Mouse (Mus musculus) liver, embryonic 16.5 days (tissue): ENCODE measurements around the gene Prkacb. TPM values are rescaled to one million over a fixed set of nuclear protein-coding genes. Genes with fewer than 3 reads are reported as not detected.

Experiments used
- ATAC-seq: fragments of 200-750 bp; cut with Nextera tagmentation; 2 replicates; pipeline ENCODE4 v1.8.0; 2017; ENCODE audit warnings: low read depth, mild to moderate bottlenecking, moderate number of reproducible peaks, moderate library complexity
- H3K27ac ChIP-seq: fragments of 300-500 bp; sonication (generic); 2 replicates; pipeline ENCODE4 v1.5.1; 2014; ENCODE audit warnings: mild to moderate bottlenecking, low read length
- H3K27me3 ChIP-seq: fragments of 300-500 bp; sonication (generic); 2 replicates; pipeline ENCODE4 v1.6.1; 2014; ENCODE audit warnings: low read depth, low read length, mixed read lengths; ENCODE audit not compliant: control insufficient read depth, insufficient read depth
- H3K36me3 ChIP-seq: fragments of 300-500 bp; sonication (generic); 2 replicates; pipeline ENCODE4 v1.6.1; 2014; ENCODE audit warnings: mild to moderate bottlenecking; ENCODE audit not compliant: control insufficient read depth, insufficient read depth
- H3K4me1 ChIP-seq: fragments of 300-500 bp; sonication (generic); 2 replicates; pipeline ENCODE4 v1.6.1; 2014; ENCODE audit warnings: low read depth, low read length, mixed read lengths; ENCODE audit not compliant: control insufficient read depth
- H3K4me2 ChIP-seq: fragments of 300-500 bp; sonication (generic); 2 replicates; pipeline ENCODE4 v1.6.1; 2014; ENCODE audit warnings: low read depth, low read length, mixed read lengths
- H3K4me3 ChIP-seq: fragments of 300-500 bp; sonication (generic); 2 replicates; pipeline ENCODE4 v1.5.1; 2014; ENCODE audit warnings: low read depth, mild to moderate bottlenecking, low read length
- H3K9ac ChIP-seq: fragments of 300-500 bp; sonication (generic); 2 replicates; pipeline ENCODE4 v1.6.1; 2014; ENCODE audit warnings: low read depth, low read length
- H3K9me3 ChIP-seq: fragments of 300-500 bp; sonication (generic); replicated peaks from 2 replicates; pipeline ENCODE4 v1.6.1; 2016; ENCODE audit warnings: low read length; ENCODE audit not compliant: control insufficient read depth
- WGBS: fragments of 180-500 bp; shearing (Covaris S2); extraction: QIAGEN DNeasy Blood & Tissue Kit; methylation state at CpG from one replicate; pipeline ENCODE4 v1.1.7; 2014; ENCODE audit not compliant: insufficient replicate concordance; 5-methylcytosine and 5-hydroxymethylcytosine counted together
- polyA plus RNA-seq: library from polyadenylated mRNA; unstranded; fragments of >200 nt; fragmentation: Nextera tagmentation; extraction: Ambion mirVana; gene quantifications from 2 replicates; pipeline ENCODE4 v1.2.1, GENCODE M21; 2015

The Prkacb gene
- polyA plus RNA-seq, 1 experiment from 2014 or later = 12.6 TPM

GRCm38 (mm10) chr3:146718251-146718650, 94.5 kb downstream of the Prkacb start:
- H3K4me3 ChIP-seq = no peak overlapping the region
- ATAC-seq = no peak
- no peaks in the 10 kb centered on the region for H3K27me3 ChIP-seq
- no peak overlapping the region for H3K4me2 ChIP-seq
- H3K9me3 ChIP-seq = no peaks in the 10 kb centered on the region
- H3K36me3 ChIP-seq = no peaks in the 10 kb centered on the region
- H3K27ac ChIP-seq = no peak overlapping the region
- 61% methylated on average over 5 of the region's 5 CpGs for WGBS
- no peak overlapping the region for H3K9ac ChIP-seq
- H3K4me1 ChIP-seq = no peaks in the 10 kb centered on the region

DNA sequence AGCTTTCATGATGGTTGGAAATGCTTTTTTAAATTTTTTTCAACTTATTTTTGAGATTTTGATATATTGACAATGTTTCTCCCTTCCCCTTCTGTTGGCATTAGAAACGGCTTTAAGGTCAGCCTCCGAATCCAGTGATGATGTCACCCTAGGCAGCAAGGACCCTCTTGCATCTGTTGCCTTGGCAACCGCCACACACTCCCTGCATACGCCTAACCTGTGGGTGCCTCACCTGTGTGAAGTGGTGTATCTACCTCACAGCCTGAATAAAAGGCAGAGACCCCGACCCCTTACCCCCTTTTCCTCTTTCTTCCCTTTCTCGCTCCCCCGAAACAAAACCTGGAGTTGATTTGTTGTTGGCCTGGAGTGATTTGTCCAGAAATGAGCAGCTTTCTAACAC, 100.5 kb downstream of the Prkacb start:
- no peaks in the 10 kb centered on the region for H3K4me1 ChIP-seq
- no peak overlapping the region for H3K4me3 ChIP-seq
- 61% methylated on average over 7 of the region's 7 CpGs for WGBS
- H3K27ac ChIP-seq = no peak overlapping the region
- H3K36me3 ChIP-seq = no peaks in the 10 kb centered on the region
- H3K9me3 ChIP-seq = no peaks in the 10 kb centered on the region
- H3K9ac ChIP-seq = no peak overlapping the region
- H3K27me3 ChIP-seq = no peaks in the 10 kb centered on the region
- no peak for ATAC-seq
- H3K4me2 ChIP-seq = no peak overlapping the region

DNA sequence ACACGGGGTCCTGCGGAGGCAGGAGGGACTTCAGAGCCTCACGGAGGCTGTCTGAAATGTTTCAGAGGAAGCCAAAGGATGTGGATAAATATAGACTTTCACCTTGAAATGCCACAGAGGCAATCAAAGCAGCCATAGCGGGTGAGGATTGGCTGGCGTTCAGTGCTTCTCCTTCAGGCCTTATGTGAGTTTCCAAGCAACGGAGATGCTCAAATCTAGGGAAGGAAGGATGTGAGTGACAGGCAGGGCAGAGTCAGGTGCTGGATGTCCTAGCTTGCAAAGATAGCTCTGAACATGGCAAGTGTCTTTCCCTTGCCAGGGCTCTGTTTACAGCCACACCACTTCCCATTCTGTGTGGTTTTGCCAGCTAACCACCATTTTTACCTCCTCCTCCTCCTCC, 101.2 kb downstream of the Prkacb start:
- Histone ChIP-seq H3K27me3 (no peaks in the 10 kb centered on the region), H3K36me3 (no peaks in the 10 kb centered on the region), H3K27ac (no peak overlapping the region), H3K4me2 (no peak overlapping the region), H3K9ac (no peak overlapping the region), H3K4me3 (no peak overlapping the region), H3K9me3 (no peaks in the 10 kb centered on the region), H3K4me1 (no peaks in the 10 kb centered on the region)
- ATAC-seq = no peak
- WGBS = 39% methylated on average over 6 of the region's 6 CpGs

GRCm38 (mm10) chr3:146711084-146711483, 101.7 kb downstream of the Prkacb start:
- no peaks in the 10 kb centered on the region for H3K9me3 ChIP-seq
- H3K4me2 ChIP-seq = no peak overlapping the region
- H3K36me3 ChIP-seq = no peaks in the 10 kb centered on the region
- H3K9ac ChIP-seq = no peak overlapping the region
- no peak for ATAC-seq
- H3K4me3 ChIP-seq = no peak overlapping the region
- no peaks in the 10 kb centered on the region for H3K27me3 ChIP-seq
- no peak overlapping the region for H3K27ac ChIP-seq
- 68% methylated on average over 7 of the region's 7 CpGs for WGBS
- H3K4me1 ChIP-seq = no peaks in the 10 kb centered on the region

GRCm38 (mm10) chr3:146709086-146709485, 103.7 kb downstream of the Prkacb start:
- H3K4me2 ChIP-seq = no peak overlapping the region
- no peak overlapping the region for H3K27ac ChIP-seq
- H3K36me3 ChIP-seq = no peaks in the 10 kb centered on the region
- no peak overlapping the region for H3K4me3 ChIP-seq
- no peaks in the 10 kb centered on the region for H3K4me1 ChIP-seq
- H3K27me3 ChIP-seq = no peaks in the 10 kb centered on the region
- WGBS = 57% methylated on average over 1 of the region's 1 CpGs
- no peak for ATAC-seq
- no peaks in the 10 kb centered on the region for H3K9me3 ChIP-seq
- no peak overlapping the region for H3K9ac ChIP-seq

- 54% methylated on average over 3 of the region's 3 CpGs for WGBS
- H3K4me1 ChIP-seq = no peaks in the 10 kb centered on the region
- peak; percentile 87 for ATAC-seq
- H3K27ac ChIP-seq = no peak overlapping the region
- H3K9me3 ChIP-seq = no peaks in the 10 kb centered on the region
- no peaks in the 10 kb centered on the region for H3K27me3 ChIP-seq
- H3K4me3 ChIP-seq = no peak overlapping the region
- no peak overlapping the region for H3K9ac ChIP-seq
- H3K36me3 ChIP-seq = no peaks in the 10 kb centered on the region
- H3K4me2 ChIP-seq = no peak overlapping the region
Measured at GRCm38 (mm10) chr3:146708381-146708780, 104.4 kb downstream of the Prkacb start.

DNA sequence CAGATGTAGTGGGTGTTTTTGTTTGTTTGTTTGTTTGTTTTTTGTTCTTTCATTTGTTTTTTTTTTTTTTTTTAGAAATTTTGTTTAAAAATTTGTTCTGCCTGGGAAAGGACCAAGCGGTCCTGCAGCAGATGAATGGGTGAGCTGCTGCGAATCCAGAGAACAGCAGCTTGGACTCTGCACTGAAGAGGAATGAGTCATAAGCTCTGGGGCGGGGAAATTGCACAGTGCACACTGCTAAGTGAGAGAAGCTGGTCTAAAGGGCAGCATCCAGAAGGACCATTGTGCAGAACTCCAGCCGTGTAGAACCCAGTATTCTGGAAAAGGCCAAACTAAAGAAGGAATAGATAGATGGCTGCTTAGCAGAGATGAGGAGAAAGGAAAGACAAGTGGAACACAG, 108.7 kb downstream of the Prkacb start:
- no peaks in the 10 kb centered on the region for H3K36me3 ChIP-seq
- H3K27me3 ChIP-seq = no peaks in the 10 kb centered on the region
- no peak overlapping the region for H3K27ac ChIP-seq
- no peak overlapping the region for H3K9ac ChIP-seq
- H3K4me2 ChIP-seq = no peak overlapping the region
- no peaks in the 10 kb centered on the region for H3K9me3 ChIP-seq
- H3K4me1 ChIP-seq = peaks cover 14% of the 10 kb centered on the region
- ATAC-seq = no peak
- WGBS = 67% methylated on average over 4 of the region's 4 CpGs
- no peak overlapping the region for H3K4me3 ChIP-seq

GRCm38 (mm10) chr3:146700051-146700450, 112.7 kb downstream of the Prkacb start:
- H3K9me3 ChIP-seq = no peaks in the 10 kb centered on the region
- H3K4me2 ChIP-seq = peak overlapping the region; percentile 60
- peak; percentile 90 for ATAC-seq
- H3K9ac ChIP-seq = peak overlapping the region; percentile 32; the same call in 1 of the 2 replicates
- WGBS = 20% methylated on average over 11 of the region's 11 CpGs
- H3K27me3 ChIP-seq = no peaks in the 10 kb centered on the region
- peak overlapping the region; percentile 65 for H3K27ac ChIP-seq
- H3K36me3 ChIP-seq = no peaks in the 10 kb centered on the region
- peaks cover 19% of the 10 kb centered on the region for H3K4me1 ChIP-seq
- peak overlapping the region; percentile 25 for H3K4me3 ChIP-seq

- H3K9me3 ChIP-seq = no peaks in the 10 kb centered on the region
- H3K27ac ChIP-seq = no peak overlapping the region
- 26% methylated on average over 11 of the region's 11 CpGs for WGBS
- H3K36me3 ChIP-seq = no peaks in the 10 kb centered on the region
- no peaks in the 10 kb centered on the region for H3K27me3 ChIP-seq
- H3K4me2 ChIP-seq = peak overlapping the region; percentile 60; the same call in 1 of the 2 replicates
- peaks cover 19% of the 10 kb centered on the region for H3K4me1 ChIP-seq
- no peak overlapping the region for H3K4me3 ChIP-seq
- H3K9ac ChIP-seq = no peak overlapping the region
- ATAC-seq = peak; percentile 47
Measured at GRCm38 (mm10) chr3:146698982-146699381, 113.8 kb downstream of the Prkacb start.
